Mouse (Mus musculus): ENCODE results near the gene Clmp.

GRCm38 (mm10) chr9:40806440-40807288, 120.9 kb downstream of the Clmp start:
- TF ChIP-seq POLR2A (IDR thresholded peaks at IDR 0.05; ENCODE audit: insufficient read length, low read depth) (peak; percentile 20), TCF3 (IDR thresholded peaks at IDR 0.05; ENCODE audit: insufficient read length, low read depth) (no peak), USF1 (IDR thresholded peaks at IDR 0.05; ENCODE audit: low read depth) (no peak), MYOD1 (IDR thresholded peaks at IDR 0.05; ENCODE audit: control insufficient read depth in 1 of 3, insufficient read length in 2 of 3, low read depth in 2 of 3) (no peak), MYOG (IDR thresholded peaks at IDR 0.05; ENCODE audit: control insufficient read depth in 1 of 3, insufficient read depth in 1 of 3, insufficient read length in 2 of 3, low read depth in 2 of 3) (no peak)

Measured in myocyte (in vitro differentiated cells).